Mouse (Mus musculus): ENCODE data around the gene Nradd.

The Nradd gene

GRCm38 (mm10) chr9:110624361-110625166, at the start of gene Nradd:
Nradd (minus strand) TSS chr9:110624452.
- DNase-seq (ENCODE audit: low spot score) = peak; percentile 87

- DNase-seq (ENCODE audit: low spot score) = no peak
These were observed 49.0 kb upstream of the Nradd start for GRCm38 (mm10) chr9:110673107-110673752.

- no peak for DNase-seq (ENCODE audit: low spot score)
These were observed 48.3 kb upstream of the Nradd start for GRCm38 (mm10) chr9:110672462-110673106.

- DNase-seq (ENCODE audit: low spot score) = no peak
These were observed 45.5 kb upstream of the Nradd start for GRCm38 (mm10) chr9:110669785-110670184.

- DNase-seq (ENCODE audit: low spot score) = no peak
These were observed 44.5 kb upstream of the Nradd start for GRCm38 (mm10) chr9:110668601-110669293.

GRCm38 (mm10) chr9:110667219-110667836, 43.1 kb upstream of the Nradd start:
- no peak for DNase-seq (ENCODE audit: low spot score)

- no peak for DNase-seq (ENCODE audit: low spot score)
These were observed 42.1 kb upstream of the Nradd start for GRCm38 (mm10) chr9:110666374-110666773.

GRCm38 (mm10) chr9:110665912-110666311, 41.7 kb upstream of the Nradd start:
- DNase-seq (ENCODE audit: low spot score) = no peak

- no peak for DNase-seq (ENCODE audit: low spot score)
These were observed 38.6 kb upstream of the Nradd start for GRCm38 (mm10) chr9:110662844-110663243.

- DNase-seq (ENCODE audit: low spot score) = no peak
These were observed 36.8 kb upstream of the Nradd start for GRCm38 (mm10) chr9:110660856-110661612.

GRCm38 (mm10) chr9:110660208-110660607, 36.0 kb upstream of the Nradd start:
- DNase-seq (ENCODE audit: low spot score) = no peak

- no peak for DNase-seq (ENCODE audit: low spot score)
These were observed 35.3 kb upstream of the Nradd start for GRCm38 (mm10) chr9:110659521-110659920.

GRCm38 (mm10) chr9:110657474-110658078, 33.3 kb upstream of the Nradd start:
- DNase-seq (ENCODE audit: low spot score) = no peak

- peak; percentile 94 for DNase-seq (ENCODE audit: low spot score)
These were observed 32.3 kb upstream of the Nradd start, which contains the start of gene Ccdc12 for GRCm38 (mm10) chr9:110656249-110657221. Ccdc12 (plus strand) TSS chr9:110656503.

- no peak for DNase-seq (ENCODE audit: low spot score)
These were observed 31.4 kb upstream of the Nradd start for GRCm38 (mm10) chr9:110655651-110656007.

- DNase-seq (ENCODE audit: low spot score) = no peak
These were observed 30.7 kb upstream of the Nradd start for GRCm38 (mm10) chr9:110654726-110655650.

GRCm38 (mm10) chr9:110653655-110654461, 29.6 kb upstream of the Nradd start, which contains the start of gene Nbeal2:
Nbeal2 (minus strand) TSS chr9:110654161.
- peak; percentile 93 for DNase-seq (ENCODE audit: low spot score)

Measured in ovary, adult 18-20 months (tissue).